Mouse (Mus musculus) embryonic fibroblast, embryonic 13.5 days (primary cell): ENCODE measurements at regions not wholly inside any gene's neighbourhood (a gene's known extent, or its start where the extent isn't known, plus 50 kb on each side); places are given as distances from the start of the nearest gene placed in this dataset.

Experiments
- CTCF ChIP-seq: IDR thresholded peaks from 2 replicates; pipeline ENCODE4 v1.5.1; 2011; ENCODE audit warnings: mild to moderate bottlenecking, control low read depth, low read length, moderate library complexity, borderline replicate concordance; ENCODE audit not compliant: insufficient read depth
- POLR2A ChIP-seq: IDR thresholded peaks from 2 replicates; pipeline ENCODE4 v1.6.1; 2011; ENCODE audit warnings: low read depth, mild to moderate bottlenecking, control low read depth, low read length, moderate library complexity

DNA sequence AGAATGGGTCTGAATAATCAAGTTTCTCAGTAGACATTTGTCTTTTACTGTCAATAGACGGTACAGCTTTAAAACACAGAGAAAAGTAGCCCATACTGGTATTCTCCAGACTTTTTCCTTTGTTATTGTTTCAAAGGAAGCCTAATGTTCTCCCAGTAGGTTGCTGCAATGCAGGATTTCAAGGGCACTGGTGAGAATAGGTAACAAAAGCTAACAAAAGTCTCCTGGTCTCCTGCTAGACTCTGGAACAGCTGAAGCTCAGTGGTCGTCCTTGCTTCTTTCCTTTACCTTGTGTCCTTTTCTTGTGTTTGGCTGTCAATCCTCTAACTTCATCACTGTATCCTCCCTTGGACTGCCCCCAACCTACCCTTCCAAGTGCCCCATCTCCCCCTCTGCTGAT, 350.9 kb downstream of the Wdr72 start:
- no peak for TF ChIP-seq POLR2A
- TF ChIP-seq CTCF: no peak
